Mouse (Mus musculus) adrenal gland, adult (tissue): ENCODE measurements around the gene Iffo1.

Source experiments
- DNase-seq, 2 experiments: peaks; one replicate each; pipeline ENCODE4 v3.0.0; 2022 to 2023; ENCODE audit warnings: low spot score in 1 of 2; ENCODE audit not compliant: inconsistent age in 2 of 2

The Iffo1 gene

DNA sequence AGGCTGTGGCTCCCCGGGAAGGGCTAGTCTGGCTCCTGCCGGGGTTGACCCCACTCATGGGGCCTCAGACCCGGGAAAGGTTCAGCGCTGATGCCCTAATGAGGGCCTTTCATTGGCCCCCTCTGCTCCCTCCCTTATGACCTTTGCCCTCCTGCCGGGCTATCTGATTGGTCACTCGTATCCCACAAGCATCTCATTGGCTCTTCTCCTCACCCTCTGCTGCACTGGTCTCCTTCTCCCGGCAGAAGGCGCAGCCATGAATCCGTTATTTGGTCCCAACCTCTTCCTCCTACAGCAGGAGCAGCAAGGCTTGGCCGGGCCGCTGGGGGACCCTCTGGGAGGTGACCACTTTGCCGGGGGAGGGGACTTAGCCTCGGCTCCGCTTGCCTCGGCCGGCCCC lies at the start of gene Iffo1:
Iffo1 (plus strand) TSS at position 241 of the 400 bp plus-strand sequence.
- peak; percentile 93 to 97 for DNase-seq

DNA sequence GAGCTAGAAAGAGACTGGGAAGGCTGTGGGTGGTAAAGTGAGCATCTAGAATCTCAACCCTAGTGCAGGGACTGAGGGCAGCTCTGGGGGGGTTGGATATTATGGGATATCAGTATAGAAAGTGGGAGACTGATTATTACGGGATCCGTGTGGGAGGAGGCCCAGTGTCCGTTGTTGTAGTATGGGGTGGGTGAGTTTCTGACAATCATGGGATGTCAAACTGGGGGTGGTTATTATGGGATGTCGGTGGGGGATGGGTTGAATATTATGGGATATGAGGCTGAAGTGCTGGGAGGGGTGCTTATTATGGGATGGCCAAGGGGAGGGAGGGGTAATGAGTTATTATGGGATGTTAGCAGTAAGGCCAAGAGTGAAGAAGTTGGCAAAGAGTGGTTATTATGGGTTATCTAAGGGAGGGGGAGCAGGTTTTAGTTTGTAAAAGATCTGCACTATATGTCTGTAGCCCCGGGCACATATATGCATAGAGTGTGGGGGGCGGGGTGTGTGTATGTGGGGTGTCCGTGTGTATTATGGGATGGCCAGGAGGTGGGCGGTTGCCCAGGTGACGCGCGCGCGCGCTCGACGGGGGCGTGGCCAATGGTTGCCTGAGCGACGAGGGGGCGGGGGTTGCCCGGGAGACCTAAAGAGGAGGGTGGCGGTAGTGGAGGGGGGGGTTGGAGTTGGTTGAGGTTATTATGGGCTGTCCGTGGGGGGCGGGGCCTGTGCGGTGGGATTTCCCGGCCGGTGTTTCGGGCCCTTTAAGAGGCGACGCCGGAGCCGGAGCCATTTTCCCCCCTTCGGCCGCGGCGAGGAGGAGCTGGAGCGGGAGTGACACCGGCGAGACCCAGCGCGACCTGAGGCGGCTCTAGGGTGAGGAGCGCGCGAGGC lies 49.4 kb upstream of the Iffo1 start, which contains the start of gene Chd4:
Chd4 (plus strand) TSS at position 591 of the 888 bp plus-strand sequence.
- DNase-seq: peak; percentile 95 to 99

DNA sequence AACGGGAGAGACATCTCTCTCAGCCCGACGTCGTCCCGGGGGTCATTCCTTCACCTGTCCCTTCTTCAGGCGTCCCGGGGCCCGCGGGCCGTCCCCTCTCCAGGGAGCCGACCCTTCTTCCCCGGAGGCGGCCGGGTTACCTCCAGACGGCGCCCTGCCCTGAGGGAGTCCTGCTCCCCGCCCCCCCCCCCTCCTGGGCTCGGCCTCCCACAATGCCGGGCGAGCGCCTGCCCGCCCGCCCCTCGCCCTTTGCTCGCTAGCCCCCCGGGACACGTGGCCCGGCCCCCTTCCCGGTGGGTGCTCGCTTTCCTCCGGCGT lies 48.8 kb upstream of the Iffo1 start:
- no peak for DNase-seq

DNA sequence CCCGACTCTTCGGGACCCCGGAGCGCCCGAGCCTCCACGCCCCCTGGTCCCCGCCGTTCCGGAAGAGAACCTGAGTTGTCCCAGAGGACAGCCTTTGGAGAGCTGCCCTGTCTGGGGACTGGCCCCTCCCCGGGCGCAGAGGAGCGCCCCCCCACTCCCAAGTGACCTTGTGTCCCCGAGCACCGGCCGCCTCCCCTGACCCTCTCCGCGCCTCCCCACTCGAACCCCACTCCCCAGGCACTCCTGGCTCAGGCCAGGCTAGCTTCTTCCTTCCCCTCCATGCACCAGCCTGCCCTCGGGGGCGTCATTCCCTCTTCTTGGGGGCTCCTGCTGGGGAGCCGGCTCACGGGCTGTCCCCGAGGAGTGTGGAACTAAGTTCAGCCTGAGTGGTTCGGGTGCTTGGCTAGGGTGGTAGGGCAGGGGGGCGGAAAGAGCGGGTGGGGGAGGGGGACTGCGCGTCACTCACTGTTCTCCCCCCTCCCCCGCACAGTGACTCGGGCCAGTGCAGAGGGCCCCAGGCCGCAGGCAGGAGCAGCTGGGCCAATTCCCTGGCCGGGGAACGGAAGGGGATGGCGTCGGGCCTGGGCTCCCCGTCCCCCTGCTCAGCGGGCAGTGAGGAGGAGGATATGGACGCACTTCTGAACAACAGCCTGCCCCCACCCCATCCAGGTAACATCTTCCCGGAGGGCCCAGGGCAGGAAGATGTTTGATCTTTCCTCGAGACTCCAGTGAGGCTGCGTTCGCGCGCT lies 48.3 kb upstream of the Iffo1 start:
- peak; percentile 83 to 90 for DNase-seq

DNA sequence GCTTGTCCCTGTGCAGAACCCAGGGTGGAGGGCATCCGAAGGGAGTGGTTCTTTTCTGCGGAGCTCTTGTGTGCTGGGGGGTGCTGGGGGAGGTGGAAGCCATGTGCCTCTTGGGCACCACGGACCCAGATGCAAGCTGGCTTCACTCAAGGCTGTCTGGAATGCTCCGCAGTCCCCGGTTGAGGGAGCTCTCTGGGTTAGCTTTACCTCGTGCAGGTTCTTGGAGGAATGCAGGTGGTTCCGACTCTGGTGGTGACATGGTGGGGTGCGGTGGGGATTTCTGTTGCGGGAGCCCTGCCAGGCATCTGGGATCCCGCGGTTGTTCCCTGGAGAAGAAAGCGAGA lies 47.7 kb upstream of the Iffo1 start:
- no peak for DNase-seq

DNA sequence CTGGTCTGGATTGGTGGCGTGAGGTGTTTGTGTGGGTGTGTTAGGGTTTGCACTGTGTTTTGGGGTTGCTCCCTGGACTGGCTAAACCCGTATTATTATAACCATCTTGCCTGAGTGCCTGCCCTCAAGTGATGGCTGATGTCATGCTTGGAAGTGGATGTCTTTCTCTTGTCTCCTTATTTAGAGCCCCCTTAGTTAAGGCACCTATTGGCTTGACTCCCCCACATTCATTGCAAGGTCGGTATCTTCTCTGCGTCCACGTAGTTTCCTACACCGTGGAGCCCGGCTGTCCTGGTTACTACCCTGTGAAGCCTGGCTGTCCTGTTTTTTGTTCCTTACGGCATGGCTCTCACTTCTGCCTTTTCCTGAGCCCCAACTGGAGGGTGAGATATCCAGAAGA lies 47.1 kb upstream of the Iffo1 start:
- DNase-seq: peak in 1 of 2 experiments; percentile 58

DNA sequence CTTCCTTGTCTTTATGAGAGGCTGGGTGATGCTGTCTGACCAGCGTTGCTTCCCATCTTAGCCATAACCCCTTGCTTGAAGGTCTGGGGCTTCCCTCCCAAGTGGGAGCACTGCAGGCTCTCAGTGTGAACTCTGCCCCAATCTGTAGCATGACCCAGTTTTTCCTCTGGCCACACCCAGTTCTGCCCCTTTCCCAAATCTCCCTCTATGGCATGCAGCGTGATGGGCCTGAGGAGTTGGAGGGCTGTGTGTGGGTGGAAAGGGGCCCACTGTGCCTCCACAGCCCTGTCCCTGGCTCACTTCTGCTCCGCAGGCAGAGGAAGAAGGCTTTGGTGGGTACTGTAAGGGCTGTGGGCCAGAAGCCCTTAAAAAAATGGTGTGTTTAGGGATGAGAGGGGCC lies 46.5 kb upstream of the Iffo1 start:
- DNase-seq: peak in 1 of 2 experiments; percentile 59

DNA sequence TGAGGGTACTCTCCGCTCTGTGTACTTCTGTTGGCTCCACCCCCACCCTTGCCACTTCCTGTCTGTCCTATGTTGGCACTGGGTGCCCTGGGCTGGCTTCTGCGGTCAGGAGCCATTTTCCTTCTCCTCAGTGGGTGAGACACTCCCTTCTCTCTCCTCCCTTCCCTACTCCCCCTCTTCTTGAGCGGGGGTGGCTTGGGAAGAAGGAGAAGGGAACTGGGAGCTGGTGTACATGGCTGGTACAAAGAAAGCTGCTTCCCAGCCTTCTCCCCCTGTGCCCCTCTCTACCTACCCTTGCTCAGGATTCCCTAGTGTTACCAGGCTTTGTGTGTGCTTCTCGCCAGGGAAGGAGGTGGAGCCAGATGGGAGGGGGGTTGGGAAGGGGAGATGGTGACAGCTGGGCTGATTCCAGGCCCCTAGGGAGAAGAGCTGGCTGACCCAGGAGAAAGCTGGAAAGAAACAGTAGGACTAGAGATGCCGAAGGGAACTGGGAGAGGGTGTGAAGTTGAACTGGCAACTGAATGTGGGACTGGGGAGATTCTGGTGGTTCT lies 45.5 kb upstream of the Iffo1 start:
- peak in 1 of 2 experiments; percentile 66 for DNase-seq

DNA sequence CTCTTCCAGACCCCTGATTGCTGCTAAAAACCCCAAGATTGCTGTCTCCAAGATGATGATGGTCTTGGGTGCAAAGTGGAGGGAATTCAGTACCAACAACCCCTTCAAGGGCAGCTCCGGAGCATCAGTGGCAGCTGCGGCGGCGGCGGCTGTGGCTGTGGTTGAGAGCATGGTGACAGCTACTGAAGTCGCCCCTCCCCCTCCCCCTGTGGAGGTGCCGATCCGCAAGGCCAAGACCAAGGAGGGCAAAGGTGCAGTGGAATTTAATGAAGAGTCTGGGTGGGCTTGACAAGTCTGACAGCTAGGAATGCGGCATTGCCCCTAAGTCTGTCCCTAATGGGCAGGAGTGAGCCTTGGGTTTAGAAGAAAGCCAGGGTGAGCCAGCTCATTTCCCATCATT lies 43.6 kb upstream of the Iffo1 start:
- no peak for DNase-seq

DNA sequence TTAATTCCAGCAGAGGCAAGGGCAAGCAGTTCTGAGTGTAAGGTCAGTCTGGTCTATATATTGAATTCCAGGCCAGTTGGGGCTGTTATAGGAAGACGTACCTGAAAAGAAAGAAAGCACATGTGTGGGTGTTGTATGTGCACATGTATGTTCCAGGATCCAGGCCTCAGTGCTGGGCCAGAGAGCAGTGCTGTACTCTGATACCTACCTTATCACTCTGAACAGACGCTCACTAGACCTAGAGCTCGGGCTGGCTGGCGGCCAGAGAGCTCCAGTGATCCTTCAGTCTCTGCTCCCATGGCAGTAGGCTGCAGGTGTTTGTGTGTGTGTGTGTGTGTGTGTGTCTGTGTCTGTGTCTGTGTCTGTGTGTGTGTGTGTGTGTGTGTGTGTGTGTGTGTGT lies 40.8 kb upstream of the Iffo1 start:
- no peak for DNase-seq

DNA sequence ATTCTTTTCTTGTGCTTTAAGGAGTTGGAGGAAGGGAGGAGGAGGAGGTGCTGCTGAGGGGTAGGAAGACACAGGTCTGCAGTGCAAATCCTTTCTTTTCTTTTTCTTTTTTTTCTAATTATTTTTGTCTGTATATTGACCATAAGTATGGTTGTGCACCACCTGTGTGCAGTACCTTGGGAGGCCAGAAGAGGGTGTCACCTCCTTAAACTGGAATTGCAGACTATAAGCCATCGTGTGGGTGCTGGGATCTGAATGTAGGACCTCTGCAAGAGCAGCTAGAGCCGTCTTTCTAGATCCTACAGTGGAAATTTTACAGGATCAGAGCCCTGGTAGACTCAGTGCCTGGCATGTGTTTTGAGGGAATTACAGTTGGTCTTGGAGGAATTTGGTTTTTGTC lies 37.3 kb upstream of the Iffo1 start:
- no peak for DNase-seq

DNA sequence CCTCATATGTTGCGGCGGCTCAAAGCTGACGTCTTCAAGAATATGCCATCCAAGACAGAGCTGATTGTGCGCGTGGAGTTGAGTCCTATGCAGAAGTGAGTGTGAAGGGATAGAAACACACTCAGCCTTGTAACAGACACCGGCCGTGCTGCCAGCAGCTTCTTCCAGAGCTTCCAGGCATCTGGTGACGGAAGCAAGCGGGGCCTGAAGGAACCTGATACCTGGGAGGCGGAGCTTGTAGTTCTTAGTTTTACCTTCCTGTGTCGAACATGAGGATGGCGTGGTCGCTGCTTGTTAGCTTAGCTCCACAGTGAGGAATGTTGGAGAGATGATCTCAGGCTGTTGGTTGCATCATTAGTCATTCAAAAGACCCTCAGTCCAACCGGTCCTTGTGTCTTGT lies 35.7 kb upstream of the Iffo1 start:
- DNase-seq: no peak

DNA sequence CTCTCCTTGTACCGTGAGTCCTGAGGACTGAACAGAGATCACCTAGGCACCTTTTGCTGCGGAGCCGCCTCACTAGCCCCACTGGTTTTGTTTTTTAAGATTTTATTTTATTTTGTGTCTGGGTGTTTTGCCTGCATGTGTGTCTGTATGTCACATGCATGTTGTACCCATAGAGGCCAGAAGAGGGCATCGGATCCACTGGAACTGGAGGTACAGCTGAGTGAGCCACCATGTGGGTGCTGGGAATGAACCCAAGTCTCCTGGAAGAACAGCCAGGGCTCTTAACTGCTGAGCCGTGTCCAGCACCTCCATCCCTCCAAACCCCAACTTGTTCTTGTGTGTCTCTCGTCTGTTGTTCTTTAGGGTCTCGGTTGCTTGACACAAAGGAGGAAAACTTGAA lies 34.1 kb upstream of the Iffo1 start:
- DNase-seq: peak in 1 of 2 experiments; percentile 73

DNA sequence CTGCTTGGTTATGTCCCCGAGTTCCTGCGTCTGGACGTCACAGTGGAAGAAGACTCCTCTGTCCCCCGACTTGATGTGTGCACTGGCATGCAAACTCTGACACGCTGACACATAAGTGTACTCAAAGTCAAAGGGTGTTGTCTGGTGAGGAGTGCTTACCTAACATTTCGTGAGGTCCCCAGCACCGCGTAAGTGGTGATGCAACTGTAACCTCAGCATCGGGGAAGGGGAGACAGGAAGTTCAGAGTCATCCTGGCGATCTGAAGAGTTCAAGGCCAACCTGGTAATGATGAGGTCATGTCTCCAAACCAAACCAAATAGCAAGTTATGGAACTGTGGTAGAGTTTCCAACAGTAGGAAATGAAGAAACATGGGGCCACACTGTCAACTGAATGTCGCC lies 32.5 kb upstream of the Iffo1 start:
- peak in 1 of 2 experiments; percentile 54 for DNase-seq

DNA sequence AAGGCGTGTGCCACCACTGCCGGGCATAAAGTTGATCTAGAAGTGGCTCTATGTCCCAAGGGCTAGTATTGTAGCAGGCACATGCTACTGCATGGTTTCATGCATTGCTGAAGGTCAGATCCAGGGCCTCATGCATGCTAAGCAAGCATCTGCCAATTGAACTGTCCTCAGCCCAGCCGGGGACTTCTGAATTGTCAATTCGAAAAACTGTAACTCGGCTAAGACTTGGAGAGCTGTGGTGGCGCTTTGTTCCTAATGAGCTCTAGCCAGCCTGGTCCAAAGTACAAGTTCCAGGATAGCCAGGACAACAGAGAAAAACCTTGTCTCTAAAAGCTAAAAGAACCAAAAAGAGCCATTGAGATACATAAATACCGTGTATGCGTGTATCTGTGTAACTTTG lies 25.7 kb upstream of the Iffo1 start:
- no peak for DNase-seq

DNA sequence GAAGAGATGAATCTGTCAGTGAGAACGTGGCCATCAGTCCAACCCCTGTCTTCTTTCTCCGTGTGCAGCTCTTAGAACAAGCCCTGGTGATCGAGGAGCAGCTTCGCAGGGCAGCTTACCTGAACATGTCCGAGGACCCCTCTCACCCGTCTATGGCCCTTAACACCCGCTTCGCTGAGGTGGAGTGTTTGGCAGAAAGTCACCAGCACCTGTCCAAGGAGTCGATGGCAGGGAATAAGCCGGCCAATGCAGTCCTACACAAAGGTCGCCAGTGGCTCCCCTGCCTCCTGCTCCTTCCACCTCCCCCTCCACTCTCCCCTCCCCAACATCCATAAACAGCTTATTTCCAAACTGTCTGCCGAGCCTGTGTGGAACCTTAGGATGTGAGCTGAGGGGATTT lies 16.3 kb upstream of the Iffo1 start:
- no peak for DNase-seq

DNA sequence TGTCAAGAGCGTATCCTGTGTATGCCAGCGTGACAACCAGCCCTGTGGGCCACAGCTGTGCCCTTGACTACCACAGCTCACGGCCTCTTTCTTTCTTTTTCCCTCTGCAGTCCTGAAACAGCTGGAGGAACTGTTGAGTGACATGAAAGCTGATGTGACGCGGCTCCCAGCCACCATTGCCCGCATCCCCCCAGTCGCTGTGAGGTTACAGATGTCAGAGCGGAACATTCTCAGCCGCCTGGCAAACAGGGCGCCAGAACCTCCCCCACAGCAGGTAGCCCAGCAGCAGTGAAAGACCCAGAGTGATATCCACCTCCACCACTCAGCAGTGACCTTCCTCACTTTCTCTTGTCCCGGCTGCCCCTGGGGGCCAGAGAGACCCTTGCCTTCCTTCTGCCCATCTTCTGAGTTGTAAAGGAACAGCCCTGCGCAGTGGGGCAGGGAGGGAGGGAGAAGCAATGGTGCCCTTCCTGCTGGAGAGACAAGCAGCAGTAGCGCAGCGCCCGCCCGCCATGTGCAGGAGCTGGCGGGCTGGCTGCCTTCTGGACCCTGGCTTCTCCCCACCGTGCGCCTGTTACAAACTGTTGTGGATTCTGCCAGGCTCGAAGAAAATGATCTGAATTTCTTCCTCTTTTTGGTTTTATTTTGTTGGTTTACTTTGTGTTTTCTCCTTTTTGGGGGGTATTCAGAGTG lies 15.2 kb upstream of the Iffo1 start:
- DNase-seq: peak in 1 of 2 experiments; percentile 42

DNA sequence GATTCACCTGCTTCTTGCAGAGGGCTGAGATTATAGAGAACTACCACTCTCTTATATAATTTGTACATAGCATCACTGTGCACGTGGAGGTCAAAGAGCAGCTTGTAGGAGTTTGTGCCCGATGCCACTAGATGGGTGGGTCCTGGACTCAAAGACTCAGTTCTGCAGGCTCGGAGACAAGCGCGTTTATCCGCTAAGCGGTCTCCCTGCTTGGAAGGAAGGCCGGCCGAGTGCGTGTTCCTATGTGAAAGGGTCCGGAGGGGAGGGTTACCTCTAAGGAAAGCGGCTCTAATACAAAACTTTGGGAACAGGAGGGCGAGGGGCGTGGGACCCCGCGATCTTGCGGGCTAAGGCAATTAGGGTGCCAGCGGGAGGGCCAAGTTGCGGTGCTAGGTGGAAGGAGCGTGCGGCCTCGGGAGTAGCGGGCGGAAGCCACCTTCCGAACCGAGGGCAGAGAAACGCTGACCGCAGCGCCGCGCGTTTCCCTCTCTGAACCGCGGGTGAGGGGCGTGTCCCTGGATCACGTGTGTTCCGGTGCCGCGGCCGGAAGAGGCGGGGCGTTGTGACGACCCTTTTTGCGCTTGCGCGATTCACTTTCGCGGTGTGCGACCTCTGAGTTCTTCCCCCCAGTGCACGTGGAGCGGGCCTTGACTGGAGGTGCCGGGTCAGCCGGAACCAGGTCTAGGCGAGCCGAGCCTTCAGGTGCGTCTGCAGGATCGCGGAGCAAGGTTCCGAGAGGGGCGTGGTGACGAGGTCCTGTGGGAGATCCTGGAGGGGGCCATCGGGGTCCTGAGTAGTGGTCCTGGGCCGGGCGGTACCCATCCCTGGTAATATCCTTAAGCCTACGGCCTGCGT lies 13.5 kb upstream of the Iffo1 start, which contains the start of gene Nop2:
Nop2 (plus strand) TSS at position 608 of the 855 bp plus-strand sequence.
- peak; percentile 91 to 95 for DNase-seq

DNA sequence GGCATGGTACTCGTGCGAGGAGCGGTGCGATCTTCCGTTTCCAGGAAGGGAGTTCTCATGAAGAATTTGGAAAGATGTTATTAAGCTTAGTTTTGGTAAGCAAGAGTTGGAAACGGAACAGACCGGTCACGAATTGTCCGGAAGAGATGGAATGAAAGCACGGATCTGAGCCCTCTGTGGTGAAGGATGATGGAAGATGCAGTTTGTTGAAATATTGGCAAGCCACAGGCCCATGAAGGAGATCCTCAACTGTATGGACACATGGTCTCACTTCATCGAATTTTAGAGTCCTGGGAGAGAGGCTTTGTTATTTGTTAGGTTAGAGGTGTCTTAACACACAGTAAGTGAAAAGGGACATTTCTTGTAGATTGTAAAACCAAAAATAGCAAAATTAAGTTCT lies 12.6 kb upstream of the Iffo1 start:
- no peak for DNase-seq

DNA sequence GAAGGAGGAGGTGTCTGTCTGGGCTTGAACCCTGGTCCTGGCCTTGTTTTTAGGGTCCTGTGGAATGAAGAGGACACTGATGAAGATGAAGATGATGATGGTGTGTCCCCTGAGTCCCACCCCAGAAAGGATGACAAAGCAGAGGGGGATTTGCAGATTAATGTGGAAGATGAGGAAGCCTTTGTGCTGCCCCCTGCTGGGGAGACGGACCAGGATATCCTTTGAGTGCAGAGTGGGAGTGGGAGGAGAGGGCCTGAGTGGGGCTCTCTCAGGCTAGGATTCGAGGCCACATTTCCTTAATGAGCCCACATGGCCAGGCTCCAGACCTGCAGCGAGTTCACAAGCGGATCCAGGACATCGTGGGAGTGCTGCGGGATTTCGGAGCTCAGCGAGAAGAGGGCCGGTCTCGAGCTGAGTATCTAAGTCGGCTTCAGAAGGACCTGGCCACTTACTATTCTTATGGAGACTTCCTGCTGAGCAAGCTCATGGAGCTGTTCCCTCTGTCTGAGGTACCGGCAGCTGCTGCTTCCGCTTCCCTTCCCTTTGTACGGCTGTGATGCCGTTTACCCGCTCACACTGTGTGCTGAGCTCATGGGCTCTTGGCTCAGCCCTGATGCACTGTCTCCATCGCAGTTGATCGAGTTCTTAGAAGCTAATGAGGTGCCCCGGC lies 7.9 kb upstream of the Iffo1 start:
- DNase-seq: peak in 1 of 2 experiments; percentile 67
